Mouse (Mus musculus): ENCODE results near the gene Gm27021. TPM values are rescaled to one million over a fixed set of nuclear protein-coding genes. Genes with fewer than 3 reads are reported as not detected.

Gene Gm27021
- total and polyA plus RNA-seq, 3 experiments, result 0.21 to 0.54 TPM; not detected in 1

DNA sequence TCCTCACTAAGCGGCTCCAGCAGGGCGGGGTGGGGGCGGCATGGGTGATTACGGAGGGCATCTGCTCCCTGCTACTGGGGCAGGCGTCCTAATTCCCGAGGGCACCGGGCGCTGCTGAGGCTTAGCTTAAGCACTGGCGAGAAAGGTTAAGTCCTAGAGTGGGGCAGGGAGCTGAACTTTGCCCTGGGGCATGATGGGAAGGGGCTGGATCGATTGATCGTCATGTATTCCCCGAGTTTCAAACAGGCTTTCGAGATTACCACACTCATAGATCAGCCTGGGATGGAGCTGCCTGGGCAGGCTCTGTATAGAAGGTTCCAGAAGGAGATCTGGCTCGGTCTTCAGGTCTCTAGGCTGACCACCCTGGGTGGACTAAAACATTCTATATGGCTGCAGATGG, 45.7 kb downstream of the Gm27021 start:
- peaks cover 0 to 2% of the 10 kb centered on the region in 2 experiments; a peak in 1 of 4 replicates for H3K36me3 ChIP-seq (ENCODE audit: control insufficient read depth in 1 of 2, insufficient read depth in 2 of 2, low read length in 2 of 2)
- no peak for TF ChIP-seq TCF12 (IDR thresholded peaks at IDR 0.05; ENCODE audit: low read depth, low read length)
- no peak for DNase-seq (ENCODE audit: low read depth, low spot score)
- H3K79me2 ChIP-seq (ENCODE audit: control insufficient read depth, insufficient read depth, low read length, poor library complexity), result no peaks in the 10 kb centered on the region
- no peak overlapping the region for H3K4me3 ChIP-seq (ENCODE audit: control insufficient read depth in 1 of 2, insufficient read depth in 1 of 2, low read depth in 2 of 2, low read length in 2 of 2)
- no peak overlapping the region for H3K9ac ChIP-seq (ENCODE audit: control insufficient read depth, low read depth, low read length, poor library complexity, severe bottlenecking)
- H3K27ac ChIP-seq (ENCODE audit: control insufficient read depth, low read depth, low read length), result no peak overlapping the region
- H3K9me3 ChIP-seq (replicated peaks; ENCODE audit: insufficient read depth, low read length), result no peaks in the 10 kb centered on the region
- no peaks in the 10 kb centered on the region for H3K4me1 ChIP-seq (ENCODE audit: control insufficient read depth in 1 of 2, insufficient read depth in 2 of 2, low read length in 2 of 2)
- H3K27me3 ChIP-seq (ENCODE audit: control insufficient read depth in 1 of 2, insufficient read depth in 2 of 2, low read length in 2 of 2), result no peaks in the 10 kb centered on the region

DNA sequence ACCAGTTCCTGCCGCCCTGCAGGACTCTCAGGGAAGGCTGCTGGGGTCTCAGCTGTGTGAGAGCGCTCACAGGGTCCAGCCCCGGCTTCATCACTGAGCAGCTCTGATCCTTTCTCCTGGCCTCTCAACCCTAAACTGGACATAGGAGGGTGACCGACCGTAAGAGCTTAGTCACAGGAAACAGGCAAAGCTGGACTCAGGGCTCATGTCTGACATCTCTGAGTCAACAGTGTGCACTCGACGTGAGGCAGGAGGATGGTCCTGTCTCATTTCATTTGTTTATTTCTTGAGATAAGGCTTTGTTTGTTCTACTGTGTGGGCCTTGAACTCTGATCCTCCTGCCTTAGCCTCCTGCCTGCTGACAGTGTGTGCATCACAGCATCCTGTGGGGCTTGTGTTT, 47.4 kb downstream of the Gm27021 start:
- Histone ChIP-seq H3K9ac (ENCODE audit: control insufficient read depth, low read depth, low read length, poor library complexity, severe bottlenecking) (no peak overlapping the region), H3K36me3 (ENCODE audit: control insufficient read depth in 1 of 2, insufficient read depth in 2 of 2, low read length in 2 of 2) (peaks cover 0 to 2% of the 10 kb centered on the region in 2 experiments; a peak in 1 of 4 replicates), H3K27ac (ENCODE audit: control insufficient read depth, low read depth, low read length) (no peak overlapping the region), H3K79me2 (ENCODE audit: control insufficient read depth, insufficient read depth, low read length, poor library complexity) (no peaks in the 10 kb centered on the region), H3K4me3 (ENCODE audit: control insufficient read depth in 1 of 2, insufficient read depth in 1 of 2, low read depth in 2 of 2, low read length in 2 of 2) (no peak overlapping the region), H3K27me3 (ENCODE audit: control insufficient read depth in 1 of 2, insufficient read depth in 2 of 2, low read length in 2 of 2) (no peaks in the 10 kb centered on the region), H3K4me1 (ENCODE audit: control insufficient read depth in 1 of 2, insufficient read depth in 2 of 2, low read length in 2 of 2) (no peaks in the 10 kb centered on the region), H3K9me3 (replicated peaks; ENCODE audit: insufficient read depth, low read length) (no peaks in the 10 kb centered on the region)
- TF ChIP-seq RAD21 (IDR thresholded peaks at IDR 0.05; ENCODE audit: low read depth, low read length) (no peak), CHD2 (IDR thresholded peaks at IDR 0.05; ENCODE audit: low read length) (no peak), ZMIZ1 (IDR thresholded peaks at IDR 0.05; ENCODE audit: low read depth, low read length) (no peak), SMC3 (IDR thresholded peaks at IDR 0.05; ENCODE audit: low read depth, low read length) (no peak)
- DNase-seq (ENCODE audit: low read depth, low spot score), result no peak

DNA sequence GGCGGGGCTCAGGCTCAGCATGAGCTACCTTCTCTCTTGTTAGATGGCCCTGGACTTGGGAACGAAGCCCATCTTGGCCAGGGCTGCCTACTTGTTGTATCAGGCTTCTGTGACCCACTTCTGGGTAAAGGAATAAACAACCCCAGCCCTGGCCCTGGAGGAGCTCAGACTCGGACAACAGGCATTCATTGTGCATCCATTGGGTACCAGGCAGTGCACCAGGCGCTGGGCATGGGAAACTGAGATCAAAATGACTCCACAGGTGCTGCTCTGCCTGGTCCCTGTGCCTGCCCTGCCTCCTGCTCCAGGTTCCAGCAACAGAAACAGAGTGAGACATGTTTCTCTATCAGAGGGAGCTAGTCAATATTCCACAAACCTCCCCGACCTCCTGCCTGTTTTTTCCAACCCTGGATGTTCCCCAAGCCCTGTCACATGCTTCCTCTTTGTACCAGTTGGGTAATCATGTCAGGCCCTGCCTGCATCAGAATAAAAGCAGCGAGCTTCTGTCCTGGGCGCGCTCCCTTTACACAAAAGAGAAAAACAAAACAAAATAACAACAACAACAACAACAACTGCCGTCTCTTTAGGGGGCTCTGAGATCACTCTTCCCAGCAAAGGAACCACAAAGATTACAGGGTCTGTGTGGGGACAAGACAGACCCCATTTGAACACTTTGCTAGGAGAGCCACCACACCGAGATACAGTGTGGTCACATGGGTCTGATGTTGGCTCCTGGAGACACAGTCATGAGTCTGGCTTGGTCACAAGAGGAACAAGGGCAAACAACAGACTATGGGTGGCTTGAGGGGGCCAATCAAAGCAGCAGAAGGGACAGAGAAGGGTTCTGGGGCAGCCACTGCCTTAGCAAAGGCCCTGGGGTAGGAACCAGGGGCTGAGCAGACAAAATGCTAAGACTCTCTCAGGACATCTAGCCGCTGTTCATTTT, 48.4 kb downstream of the Gm27021 start:
- Histone ChIP-seq H3K27ac (ENCODE audit: control insufficient read depth, low read depth, low read length) (no peak overlapping the region), H3K9me3 (replicated peaks; ENCODE audit: insufficient read depth, low read length) (no peaks in the 10 kb centered on the region), H3K4me1 (ENCODE audit: control insufficient read depth in 1 of 2, insufficient read depth in 2 of 2, low read length in 2 of 2) (no peaks in the 10 kb centered on the region), H3K79me2 (ENCODE audit: control insufficient read depth, insufficient read depth, low read length, poor library complexity) (no peaks in the 10 kb centered on the region), H3K36me3 (ENCODE audit: control insufficient read depth in 1 of 2, insufficient read depth in 2 of 2, low read length in 2 of 2) (peaks cover 0 to 2% of the 10 kb centered on the region in 2 experiments; a peak in 1 of 4 replicates), H3K27me3 (ENCODE audit: control insufficient read depth in 1 of 2, insufficient read depth in 2 of 2, low read length in 2 of 2) (no peaks in the 10 kb centered on the region), H3K4me3 (ENCODE audit: control insufficient read depth in 1 of 2, insufficient read depth in 1 of 2, low read depth in 2 of 2, low read length in 2 of 2) (no peak overlapping the region), H3K9ac (ENCODE audit: control insufficient read depth, low read depth, low read length, poor library complexity, severe bottlenecking) (no peak overlapping the region)
- DNase-seq (ENCODE audit: low read depth, low spot score), result peak; percentile 27
- TF ChIP-seq CHD1 (IDR thresholded peaks at IDR 0.05; ENCODE audit: low read depth, low read length), result no peak
- no peak for TF ChIP-seq MAFK (IDR thresholded peaks at IDR 0.05; ENCODE audit: borderline replicate concordance, low read depth, low read length)
- peak; percentile 61 for TF ChIP-seq USF1 (IDR thresholded peaks at IDR 0.05; ENCODE audit: low read depth, low read length)
- no peak for TF ChIP-seq TAL1 (IDR thresholded peaks at IDR 0.05; ENCODE audit: low read length)
- 0 out of 2 replicates have a peak, but pooled peaks have one; percentile 20 for TF ChIP-seq MXI1 (IDR thresholded peaks at IDR 0.05; ENCODE audit: low read depth, low read length)

Measured in MEL (cell line).